Mouse (Mus musculus) heart, adult 8-10 months (tissue): ENCODE results near the gene D430019H16Rik. TPM values are rescaled to one million over a fixed set of nuclear protein-coding genes. Genes with fewer than 3 reads are reported as not detected.

Source experiments
- DNase-seq: peaks from one replicate; pipeline ENCODE4 v3.0.0; 2022; ENCODE audit warnings: low spot score
- total RNA-seq, 4 experiments: library from RNA; stranded (reverse); gene quantifications; 2 replicates each; pipeline ENCODE4 v1.2.4; 2022

Gene D430019H16Rik
- total RNA-seq, 4 experiments from 2014 or later: 0.11 to 0.41 (median 0.13) TPM

DNA sequence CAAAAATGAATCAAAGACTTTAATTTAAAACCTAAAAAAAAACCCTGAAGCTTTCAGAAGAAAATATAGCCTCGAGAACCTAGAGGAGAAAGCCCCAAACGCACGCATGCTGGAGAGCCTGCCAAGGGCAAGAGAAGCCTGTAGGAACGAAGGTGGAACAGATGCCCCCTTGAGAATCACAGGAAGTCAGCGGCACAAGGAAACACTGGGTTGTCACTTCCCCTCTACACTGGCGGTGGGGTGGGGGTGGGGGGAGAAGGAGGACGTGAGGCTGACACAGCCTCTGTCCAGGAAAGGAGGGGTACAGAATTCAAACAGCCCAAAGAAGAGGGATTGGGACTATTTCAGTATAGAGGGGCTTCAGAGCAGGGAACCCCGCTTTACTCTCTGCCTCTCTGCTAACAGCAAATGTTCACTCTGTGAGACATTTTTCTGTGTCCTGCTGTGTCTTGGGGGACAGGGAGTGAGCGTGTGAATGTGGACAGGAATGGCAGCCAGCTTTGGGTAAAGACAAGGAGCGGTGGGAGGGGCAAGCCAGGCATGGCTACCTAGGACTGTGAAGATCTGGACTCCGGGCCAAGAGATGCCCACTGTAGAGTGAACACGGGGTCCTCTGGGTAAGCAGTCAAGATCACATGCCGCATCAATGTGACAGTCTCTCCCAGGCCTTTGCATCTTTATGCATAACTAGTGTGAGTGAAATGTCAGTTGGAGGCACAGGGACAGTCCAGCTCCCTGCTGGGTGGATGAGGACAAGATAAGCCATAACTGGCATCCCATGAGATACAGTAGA is 82.5 kb downstream of the D430019H16Rik start:
- DNase-seq: no peak

DNA sequence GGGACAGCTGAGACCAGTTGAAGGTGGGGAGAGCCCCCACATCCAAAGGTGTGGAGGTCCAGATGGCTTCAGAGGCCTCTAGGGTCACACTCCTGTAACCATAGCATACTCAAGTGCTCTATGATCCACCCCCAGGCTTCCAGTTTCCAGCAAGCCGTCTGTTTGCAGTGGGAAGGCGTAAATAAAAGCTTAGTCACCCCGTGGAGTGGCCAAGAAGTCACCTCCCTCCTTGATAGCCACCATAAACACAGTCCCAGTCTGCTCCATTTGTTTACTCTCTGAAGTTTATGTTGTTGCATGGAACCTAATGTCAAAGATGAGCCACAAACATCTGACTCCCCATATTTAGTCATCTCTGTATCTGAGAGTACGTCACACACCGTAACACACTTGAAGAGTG is 83.5 kb downstream of the D430019H16Rik start:
- no peak for DNase-seq

GRCm38 (mm10) chr12:105539649-105540048 is 86.0 kb downstream of the D430019H16Rik start:
- DNase-seq: no peak

DNA sequence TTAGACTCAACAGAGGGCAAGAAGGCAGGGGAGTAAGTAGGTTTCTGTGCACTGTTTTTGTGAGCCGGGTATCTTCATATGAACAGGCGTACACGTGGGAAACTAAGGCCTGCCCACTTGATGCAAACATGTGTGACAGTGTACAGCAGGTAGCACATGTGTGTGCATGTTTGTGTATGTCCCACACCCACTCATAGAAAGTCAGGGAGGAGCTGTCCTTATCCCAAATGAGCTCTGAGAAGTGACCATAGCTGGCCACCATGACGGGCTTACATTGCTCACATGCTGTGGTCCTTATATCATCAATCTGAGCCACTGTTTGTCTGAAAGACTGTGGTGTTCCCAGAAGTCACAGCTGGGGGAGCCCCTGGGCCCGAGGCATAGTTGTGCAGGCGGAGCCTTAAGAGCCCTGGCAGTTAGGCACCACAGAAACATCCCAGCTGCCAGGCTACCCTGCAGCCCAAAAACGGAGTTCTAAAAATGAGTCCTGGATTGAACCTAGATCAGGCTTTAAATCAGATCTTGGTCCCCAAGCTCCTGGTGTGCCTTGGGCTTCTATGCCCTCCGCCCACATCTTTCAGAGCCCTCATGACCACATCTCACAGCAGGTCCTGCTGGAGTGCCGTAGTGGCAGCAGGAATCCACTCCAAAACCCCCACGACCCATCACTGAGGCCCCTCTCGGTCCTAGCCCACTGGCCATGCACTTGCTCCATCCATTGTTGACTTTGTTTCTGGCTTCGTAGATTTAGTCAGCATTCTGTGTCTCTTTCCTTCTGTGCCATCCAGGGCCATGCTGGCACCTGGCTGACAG is 88.1 kb downstream of the D430019H16Rik start:
- no peak for DNase-seq

DNA sequence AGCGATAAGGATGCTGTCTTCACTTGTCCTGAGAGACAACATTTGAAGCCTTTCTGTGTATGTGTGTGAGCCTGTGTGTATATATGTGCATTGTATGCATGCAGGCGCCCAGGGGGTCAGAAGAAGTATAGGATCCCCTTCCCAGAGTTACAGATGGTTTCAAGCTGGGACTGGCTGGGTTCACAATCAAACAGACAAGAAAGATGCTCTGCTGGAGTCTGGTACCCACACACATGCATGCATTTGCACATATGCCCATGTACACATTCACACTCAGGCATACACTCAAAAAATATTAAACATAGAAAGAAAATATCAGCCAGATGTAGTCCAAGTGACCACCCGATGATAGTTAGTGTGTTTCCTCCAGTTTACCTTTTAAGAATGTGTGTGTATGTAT is 88.9 kb downstream of the D430019H16Rik start:
- DNase-seq: no peak

Other genes with a start within 250 kb of the D430019H16Rik start
- gene Tcl1, start 231.1 kb upstream of the D430019H16Rik start, total RNA-seq: not detected
- gene Tunar, start 120.0 kb upstream of the D430019H16Rik start, total RNA-seq: under 1 TPM in 2 of 4 experiments, not detected in 2; 0.19 to 0.22 TPM
- under 1 TPM; 0.26 to 0.44 (median 0.33) TPM for gene Bdkrb2, start 109.4 kb downstream of the D430019H16Rik start, total RNA-seq
- gene Bdkrb1, start 149.2 kb downstream of the D430019H16Rik start, total RNA-seq: not detected
- gene Gskip, start 231.0 kb downstream of the D430019H16Rik start, total RNA-seq: 1 to 10 TPM; 6.5 to 9.8 (median 7.4) TPM
- gene Atg2b, start 231.4 kb downstream of the D430019H16Rik start, total RNA-seq: 10 to 100 TPM; 17.2 to 21.6 (median 18.5) TPM